Mouse (Mus musculus) MEL (cell line): ENCODE measurements around the gene Ankrd54. TPM values are rescaled to one million over a fixed set of nuclear protein-coding genes. Genes with fewer than 3 reads are reported as not detected.

Source experiments
- DNase-seq: peaks from one replicate; pipeline ENCODE4 v3.0.0; 2011; ENCODE audit warnings: low read depth, low spot score
- H3K27ac ChIP-seq: 2 replicates; pipeline ENCODE4 v1.5.1; 2012; ENCODE audit warnings: low read depth, mild to moderate bottlenecking, control low read depth, low read length, moderate library complexity; ENCODE audit not compliant: control insufficient read depth
- H3K27me3 ChIP-seq, 2 experiments: fragments of 150-350 bp in 1 of 2; sonication (generic) in 1 of 2; 2 replicates each; pipeline ENCODE4 v1.6.1; 2012; ENCODE audit warnings: low read length in 2 of 2, mild to moderate bottlenecking in 2 of 2, improper control_type of control experiment in 1 of 2, moderate library complexity in 1 of 2; ENCODE audit not compliant: insufficient read depth in 2 of 2, control insufficient read depth in 1 of 2
- H3K36me3 ChIP-seq, 2 experiments: 2 replicates each; pipeline ENCODE4 v1.6.1; 2012 to 2014; ENCODE audit warnings: low read length in 2 of 2, improper control_type of control experiment in 1 of 2, inconsistent platforms in 1 of 2, mild to moderate bottlenecking in 1 of 2; ENCODE audit not compliant: insufficient read depth in 2 of 2, control insufficient read depth in 1 of 2
- H3K4me1 ChIP-seq, 2 experiments: fragments of 150-350 bp in 1 of 2; sonication (generic) in 1 of 2; 2 replicates each; pipeline ENCODE4 v1.6.1; 2012; ENCODE audit warnings: low read length in 2 of 2, improper control_type of control experiment in 1 of 2, mild to moderate bottlenecking in 1 of 2; ENCODE audit not compliant: insufficient read depth in 2 of 2, control insufficient read depth in 1 of 2
- H3K4me3 ChIP-seq, 2 experiments: fragments of 150-350 bp in 1 of 2; sonication (generic) in 1 of 2; 2 replicates each; pipeline ENCODE4 v1.5.1; 2012; ENCODE audit warnings: low read depth in 2 of 2, low read length in 2 of 2, mild to moderate bottlenecking in 2 of 2, moderate library complexity in 2 of 2, control low read depth in 1 of 2, improper control_type of control experiment in 1 of 2; ENCODE audit not compliant: control insufficient read depth in 1 of 2, insufficient read depth in 1 of 2
- H3K79me2 ChIP-seq: 2 replicates; pipeline ENCODE4 v1.6.1; 2012; ENCODE audit warnings: mild to moderate bottlenecking, low read length, moderate library complexity; ENCODE audit not compliant: control insufficient read depth, poor library complexity, insufficient read depth
- H3K9ac ChIP-seq: 2 replicates; pipeline ENCODE4 v1.6.1; 2012; ENCODE audit warnings: low read depth, mild to moderate bottlenecking, control low read depth, low read length, moderate library complexity; ENCODE audit not compliant: control insufficient read depth, poor library complexity, severe bottlenecking
- H3K9me3 ChIP-seq: fragments of 150-350 bp; sonication (generic); replicated peaks from 2 replicates; pipeline ENCODE4 v1.6.1; 2012; ENCODE audit warnings: mild to moderate bottlenecking, low read length, improper control_type of control experiment, moderate library complexity; ENCODE audit not compliant: insufficient read depth
- BHLHE40 ChIP-seq: IDR thresholded peaks from 2 replicates; pipeline ENCODE4 v1.6.1; 2012; ENCODE audit warnings: low read depth, mild to moderate bottlenecking, inconsistent platforms, low read length, improper control_type of control experiment, borderline replicate concordance
- CHD1 ChIP-seq: IDR thresholded peaks from 2 replicates; pipeline ENCODE4 v1.6.1; 2012; ENCODE audit warnings: low read depth, mild to moderate bottlenecking, inconsistent platforms, low read length, improper control_type of control experiment
- CTCF ChIP-seq, 3 experiments: IDR thresholded peaks in 2 of 3; conservative IDR thresholded peaks in 1 of 3; 2 replicates each; pipeline ENCODE4 v1.5.1; 2011 to 2012; ENCODE audit warnings: low read length in 3 of 3, low read depth in 2 of 3, mild to moderate bottlenecking in 2 of 3, improper control_type of control experiment in 1 of 3, inconsistent platforms in 1 of 3, mixed read lengths in 1 of 3, moderate library complexity in 1 of 3; ENCODE audit not compliant: control insufficient read depth in 1 of 3, insufficient read depth in 1 of 3, poor library complexity in 1 of 3, severe bottlenecking in 1 of 3
- E2F4 ChIP-seq: IDR thresholded peaks from 2 replicates; pipeline ENCODE4 v1.6.1; 2011; ENCODE audit warnings: low read depth, low read length, improper control_type of control experiment, borderline replicate concordance
- ELF1 ChIP-seq: IDR thresholded peaks from 2 replicates; pipeline ENCODE4 v1.6.1; 2014; ENCODE audit warnings: low read depth, mild to moderate bottlenecking, inconsistent platforms, low read length, improper control_type of control experiment, moderate library complexity
- EP300 ChIP-seq, 2 experiments: IDR thresholded peaks; 2 replicates each; pipeline ENCODE4 v1.6.1; 2011; ENCODE audit warnings: improper control_type of control experiment in 2 of 2, low read length in 2 of 2, low read depth in 1 of 2, mild to moderate bottlenecking in 1 of 2
- ETS1 ChIP-seq: IDR thresholded peaks from 2 replicates; pipeline ENCODE4 v1.6.1; 2012; ENCODE audit warnings: low read depth, mild to moderate bottlenecking, inconsistent platforms, low read length, improper control_type of control experiment, moderate library complexity
- GABPA ChIP-seq: IDR thresholded peaks from 2 replicates; pipeline ENCODE4 v1.6.1; 2012; ENCODE audit warnings: low read depth, mild to moderate bottlenecking, inconsistent platforms, low read length, improper control_type of control experiment, moderate library complexity
- GATA1 ChIP-seq: IDR thresholded peaks from 2 replicates; pipeline ENCODE4 v1.6.1; 2011; ENCODE audit warnings: low read depth, low read length, improper control_type of control experiment
- HCFC1 ChIP-seq: IDR thresholded peaks from 2 replicates; pipeline ENCODE4 v1.6.1; 2012; ENCODE audit warnings: low read depth, mild to moderate bottlenecking, inconsistent platforms, low read length, improper control_type of control experiment, moderate library complexity
- MAZ ChIP-seq: IDR thresholded peaks from 2 replicates; pipeline ENCODE4 v1.6.1; 2012; ENCODE audit warnings: low read depth, mild to moderate bottlenecking, inconsistent platforms, low read length, improper control_type of control experiment
- MEF2A ChIP-seq: IDR thresholded peaks from 2 replicates; pipeline ENCODE4 v1.6.1; 2014; ENCODE audit warnings: low read depth, mild to moderate bottlenecking, inconsistent platforms, low read length, improper control_type of control experiment; ENCODE audit not compliant: poor library complexity, insufficient replicate concordance, severe bottlenecking; ENCODE audit errors: extremely low read depth
- MYC ChIP-seq: IDR thresholded peaks from 2 replicates; pipeline ENCODE4 v1.6.1; 2011; ENCODE audit warnings: low read depth, mild to moderate bottlenecking, low read length, improper control_type of control experiment, moderate library complexity
- NELFE ChIP-seq: IDR thresholded peaks from 2 replicates; pipeline ENCODE4 v1.6.1; 2011; ENCODE audit warnings: low read depth, low read length, improper control_type of control experiment
- NRF1 ChIP-seq: IDR thresholded peaks from 2 replicates; pipeline ENCODE4 v1.6.1; 2014; ENCODE audit warnings: low read depth, mild to moderate bottlenecking, inconsistent platforms, low read length, improper control_type of control experiment, moderate library complexity; ENCODE audit not compliant: poor library complexity, insufficient read depth, severe bottlenecking
- POLR2AphosphoS2 ChIP-seq: IDR thresholded peaks from 2 replicates; pipeline ENCODE4 v1.6.1; 2011; ENCODE audit warnings: low read length, improper control_type of control experiment
- POLR2AphosphoS5 ChIP-seq: IDR thresholded peaks from 2 replicates; pipeline ENCODE4 v1.6.1; 2012; ENCODE audit warnings: low read depth, borderline replicate concordance, mild to moderate bottlenecking, inconsistent platforms, low read length, moderate library complexity, mixed read lengths
- RCOR1 ChIP-seq: IDR thresholded peaks from 2 replicates; pipeline ENCODE4 v1.6.1; 2012; ENCODE audit warnings: low read depth, mild to moderate bottlenecking, inconsistent platforms, low read length, improper control_type of control experiment
- TBP ChIP-seq: IDR thresholded peaks from 2 replicates; pipeline ENCODE4 v1.8.0; 2011; ENCODE audit warnings: low read depth, low read length, improper control_type of control experiment
- TCF12 ChIP-seq: IDR thresholded peaks from 2 replicates; pipeline ENCODE4 v1.6.1; 2014; ENCODE audit warnings: low read depth, mild to moderate bottlenecking, inconsistent platforms, low read length, improper control_type of control experiment, moderate library complexity
- USF1 ChIP-seq: IDR thresholded peaks from 2 replicates; pipeline ENCODE4 v1.6.1; 2014; ENCODE audit warnings: low read depth, mild to moderate bottlenecking, inconsistent platforms, low read length, improper control_type of control experiment, moderate library complexity
- USF2 ChIP-seq, 2 experiments: IDR thresholded peaks; 2 replicates each; pipeline ENCODE4 v1.6.1; 2011 to 2012; ENCODE audit warnings: improper control_type of control experiment in 2 of 2, low read length in 2 of 2, borderline replicate concordance in 1 of 2, inconsistent platforms in 1 of 2, low read depth in 1 of 2, mild to moderate bottlenecking in 1 of 2; ENCODE audit not compliant: insufficient read depth in 1 of 2
- ZC3H11A ChIP-seq: IDR thresholded peaks from 2 replicates; pipeline ENCODE4 v1.6.1; 2012; ENCODE audit warnings: low read depth, mild to moderate bottlenecking, inconsistent platforms, low read length, improper control_type of control experiment
- ZKSCAN1 ChIP-seq: IDR thresholded peaks from 2 replicates; pipeline ENCODE4 v1.6.1; 2012; ENCODE audit warnings: low read depth, mild to moderate bottlenecking, inconsistent platforms, low read length, improper control_type of control experiment, moderate library complexity
- ZMIZ1 ChIP-seq: IDR thresholded peaks from 2 replicates; pipeline ENCODE4 v1.6.1; 2012; ENCODE audit warnings: low read depth, mild to moderate bottlenecking, inconsistent platforms, low read length, improper control_type of control experiment, moderate library complexity
- ZNF384 ChIP-seq: IDR thresholded peaks from 2 replicates; pipeline ENCODE4 v1.6.1; 2012; ENCODE audit warnings: low read depth, mild to moderate bottlenecking, inconsistent platforms, low read length, improper control_type of control experiment
- polyA plus RNA-seq, 2 experiments: library from polyadenylated mRNA; stranded (reverse) in 1 of 2; unstranded in 1 of 2; fragments of >175 nt in 1 of 2; fragments of >200 nt in 1 of 2; gene quantifications; 2 replicates each; pipeline versions ENCODE4 v1.2.1 to v1.2.4; 2012; ENCODE audit warnings: low replicate concordance in 2 of 2, low read depth in 1 of 2; ENCODE audit not compliant: insufficient read length in 2 of 2, insufficient read depth in 1 of 2, missing spikeins in 1 of 2
- total RNA-seq: library from RNA; depleted of rRNA; stranded (reverse); fragments of 300-350 nt; gene quantifications from 2 replicates; pipeline ENCODE4 v1.2.3, GENCODE M21; 2012

Gene Ankrd54
- total and polyA plus RNA-seq, 3 experiments: 42.3 to 62.2 TPM; not detected in 1

- peaks cover 3 to 8% of the 10 kb centered on the region in 2 experiments; a peak in 3 of 4 replicates for H3K4me1 ChIP-seq
- TF ChIP-seq MYC: no peak
- no peak for TF ChIP-seq EP300 (IDR thresholded peaks at IDR 0.05; ENCODE audit: low read depth in 1 of 2, low read length in 2 of 2)
- TF ChIP-seq NRF1: no peak
- TF ChIP-seq GATA1: no peak
- TF ChIP-seq BHLHE40: no peak
- no peak for TF ChIP-seq TCF12
- no peak for TF ChIP-seq MEF2A
- no peak for TF ChIP-seq TBP
- TF ChIP-seq NELFE: no peak
- no peak for TF ChIP-seq USF2 (IDR thresholded peaks at IDR 0.05; ENCODE audit: borderline replicate concordance in 1 of 2, insufficient read depth in 1 of 2, low read depth in 1 of 2, low read length in 2 of 2)
- no peak for TF ChIP-seq CHD1
- TF ChIP-seq ZKSCAN1: no peak
- no peak for TF ChIP-seq CTCF (IDR thresholded peaks at IDR 0.05 in 2 of 3, conservative IDR thresholded peaks at IDR 0.05 in 1 of 3; ENCODE audit: control insufficient read depth in 1 of 3, insufficient read depth in 1 of 3, low read depth in 2 of 3, low read length in 3 of 3, poor library complexity in 1 of 3, severe bottlenecking in 1 of 3)
- no peak for TF ChIP-seq MAZ
- no peak for TF ChIP-seq ETS1
- no peak for TF ChIP-seq ZC3H11A
- no peak for TF ChIP-seq RCOR1
- no peak for TF ChIP-seq POLR2AphosphoS2
- no peaks in the 10 kb centered on the region; the same call in 1 of the 2 replicates for H3K79me2 ChIP-seq
- no peak overlapping the region for H3K27ac ChIP-seq
- no peaks in the 10 kb centered on the region for H3K27me3 ChIP-seq
- no peak overlapping the region for H3K4me3 ChIP-seq
- DNase-seq: no peak
- H3K36me3 ChIP-seq: peaks cover 0 to 6% of the 10 kb centered on the region in 2 experiments; a peak in 2 of 4 replicates
- no peak overlapping the region for H3K9ac ChIP-seq
- no peaks in the 10 kb centered on the region for H3K9me3 ChIP-seq
These were observed 43.1 kb upstream of the Ankrd54 start for GRCm38 (mm10) chr15:79105804-79106203.

GRCm38 (mm10) chr15:79103264-79103663 is 40.6 kb upstream of the Ankrd54 start:
- TF ChIP-seq TBP (no peak), USF2 (IDR thresholded peaks at IDR 0.05; ENCODE audit: borderline replicate concordance in 1 of 2, insufficient read depth in 1 of 2, low read depth in 1 of 2, low read length in 2 of 2) (no peak), CHD1 (no peak), ETS1 (no peak), HCFC1 (no peak), POLR2AphosphoS5 (no peak), E2F4 (no peak), USF1 (no peak), BHLHE40 (no peak), ZMIZ1 (no peak), GABPA (no peak), NELFE (no peak), ELF1 (no peak), ZNF384 (no peak), NRF1 (no peak)
- Histone ChIP-seq H3K9me3 (no peaks in the 10 kb centered on the region), H3K36me3 (0 out of 4 replicates have a peak, but pooled peaks cover 0 to 3% of the 10 kb centered on the region in 2 experiments), H3K79me2 (no peaks in the 10 kb centered on the region), H3K27me3 (no peaks in the 10 kb centered on the region), H3K9ac (no peak overlapping the region), H3K4me1 (peaks cover 0 to 2% of the 10 kb centered on the region in 2 experiments; a peak in 1 of 4 replicates), H3K4me3 (no peak overlapping the region), H3K27ac (no peak overlapping the region)
- no peak for DNase-seq
